Mouse (Mus musculus) embryonic facial prominence, embryonic 14.5 days (tissue): ENCODE data around the gene Dnaja3. TPM values are rescaled to one million over a fixed set of nuclear protein-coding genes. Genes with fewer than 3 reads are reported as not detected.

Experiments used
- ATAC-seq: fragments of 200-750 bp; cut with Nextera tagmentation; 2 replicates; pipeline ENCODE4 v1.8.0; 2017; ENCODE audit warnings: low read depth, moderate number of reproducible peaks, moderate TSS enrichment
- DNase-seq: peaks from one replicate; pipeline ENCODE4 v3.0.0-alpha.2; 2015; ENCODE audit warnings: low spot score
- H3K27ac ChIP-seq: fragments of 300-500 bp; sonication (generic); replicated peaks from 2 replicates; pipeline ENCODE4 v1.5.1; 2014; ENCODE audit warnings: low read depth, mild to moderate bottlenecking, low read length, moderate library complexity
- H3K27me3 ChIP-seq: fragments of 300-500 bp; sonication (generic); replicated peaks from 2 replicates; pipeline ENCODE4 v1.6.1; 2014; ENCODE audit warnings: low read length; ENCODE audit not compliant: control insufficient read depth, insufficient read depth
- H3K36me3 ChIP-seq: fragments of 300-500 bp; sonication (generic); 2 replicates; pipeline ENCODE4 v1.6.1; 2014; ENCODE audit warnings: low read length, mixed read lengths; ENCODE audit not compliant: control insufficient read depth, insufficient read depth
- H3K4me1 ChIP-seq: fragments of 300-500 bp; sonication (generic); 2 replicates; pipeline ENCODE4 v1.6.1; 2014; ENCODE audit warnings: antibody characterized with exemption, low read length; ENCODE audit not compliant: control insufficient read depth, insufficient read depth
- H3K4me2 ChIP-seq: fragments of 300-500 bp; sonication (generic); 2 replicates; pipeline ENCODE4 v1.6.1; 2014; ENCODE audit warnings: low read depth, mild to moderate bottlenecking, low read length, moderate library complexity, mixed read lengths
- H3K4me3 ChIP-seq: fragments of 300-500 bp; sonication (generic); 2 replicates; pipeline ENCODE4 v1.5.1; 2014; ENCODE audit warnings: low read depth, mild to moderate bottlenecking, low read length
- H3K9ac ChIP-seq: fragments of 300-500 bp; sonication (generic); 2 replicates; pipeline ENCODE4 v1.6.1; 2014; ENCODE audit warnings: low read depth, mild to moderate bottlenecking, low read length, moderate library complexity, mixed read lengths
- H3K9me3 ChIP-seq: fragments of 300-500 bp; sonication (generic); 2 replicates; pipeline ENCODE4 v1.6.1; 2016; ENCODE audit warnings: low read length; ENCODE audit not compliant: control insufficient read depth
- whole genome bisulfite sequencing: fragments of 180-500 bp; shearing (Covaris S2); extraction: QIAGEN DNeasy Blood & Tissue Kit; methylation state at CpG from one replicate; pipeline ENCODE4 v1.1.7; 2014; 5-methylcytosine and 5-hydroxymethylcytosine counted together
- polyA plus RNA-seq: library from polyadenylated mRNA; unstranded; fragments of >200 nt; fragmentation: Nextera tagmentation; extraction: Ambion mirVana; gene quantifications from 2 replicates; pipeline ENCODE4 v1.2.1, GENCODE M21; 2014

Gene Dnaja3
- polyA plus RNA-seq, 1 experiment from 2014 or later: 57.7 TPM

- H3K27me3 ChIP-seq: no peaks in the 10 kb centered on the region
- H3K27ac ChIP-seq: no peak overlapping the region
- H3K36me3 ChIP-seq: no peaks in the 10 kb centered on the region
- peaks cover 3% of the 10 kb centered on the region; the same call in 1 of the 2 replicates for H3K4me1 ChIP-seq
- H3K9me3 ChIP-seq: no peaks in the 10 kb centered on the region
- no peak for DNase-seq
- WGBS: 74% methylated on average over 3 of the region's 3 CpGs
- ATAC-seq: no peak
- no peak overlapping the region for H3K4me2 ChIP-seq
- no peak overlapping the region for H3K9ac ChIP-seq
- no peak overlapping the region for H3K4me3 ChIP-seq
Observed at GRCm38 (mm10) chr16:4722915-4723209, 83.1 kb downstream of the Dnaja3 start.

GRCm38 (mm10) chr16:4725266-4725665, 85.5 kb downstream of the Dnaja3 start:
- DNase-seq (no peak), ATAC-seq (no peak)
- H3K4me3 ChIP-seq: 0 out of 2 replicates have a peak overlapping the region, but pooled peaks have one; percentile 70
- WGBS: 69% methylated on average over 4 of the region's 4 CpGs
- H3K9me3 ChIP-seq: no peaks in the 10 kb centered on the region
- no peak overlapping the region for H3K27ac ChIP-seq
- H3K27me3 ChIP-seq: no peaks in the 10 kb centered on the region
- H3K4me1 ChIP-seq: peaks cover 3% of the 10 kb centered on the region; the same call in 1 of the 2 replicates
- H3K36me3 ChIP-seq: no peaks in the 10 kb centered on the region
- no peak overlapping the region for H3K9ac ChIP-seq
- H3K4me2 ChIP-seq: no peak overlapping the region

- Histone ChIP-seq H3K27me3 (no peaks in the 10 kb centered on the region), H3K4me2 (peak within 1 kb of the TSS; percentile 89), H3K4me3 (peak within 1 kb of the TSS; percentile 70), H3K9ac (peak within 1 kb of the TSS; percentile 84), H3K4me1 (peaks cover 3% of the 10 kb centered on the region; the same call in 1 of the 2 replicates), H3K36me3 (no peaks in the 10 kb centered on the region), H3K27ac (peak within 1 kb of the TSS; percentile 73), H3K9me3 (no peaks in the 10 kb centered on the region)
- WGBS: 8% methylated on average over 21 of the region's 35 CpGs
- ATAC-seq (peak; percentile 96), DNase-seq (peak; percentile 94)
Observed at GRCm38 (mm10) chr16:4725780-4726527, 86.2 kb downstream of the Dnaja3 start, which contains the start of gene Hmox2. Gene Hmox2 (plus strand): TSS chr16:4726361.

- under 1% methylated on average over 21 of the region's 40 CpGs for WGBS
- Histone ChIP-seq H3K9me3 (no peaks in the 10 kb centered on the region), H3K4me1 (peaks cover 3% of the 10 kb centered on the region; the same call in 1 of the 2 replicates), H3K36me3 (no peaks in the 10 kb centered on the region), H3K27ac (peak overlapping the region; percentile 73), H3K27me3 (no peaks in the 10 kb centered on the region), H3K9ac (peak overlapping the region; percentile 84), H3K4me2 (peak overlapping the region; percentile 89), H3K4me3 (peak overlapping the region; percentile 70)
- peak; percentile 54 for ATAC-seq
- DNase-seq: peak; percentile 47
Observed at GRCm38 (mm10) chr16:4726528-4727128, 86.8 kb downstream of the Dnaja3 start.

GRCm38 (mm10) chr16:4727526-4727925, 87.7 kb downstream of the Dnaja3 start:
- Histone ChIP-seq H3K4me1 (peaks cover 3% of the 10 kb centered on the region; the same call in 1 of the 2 replicates), H3K4me3 (peak overlapping the region; percentile 70), H3K4me2 (peak overlapping the region; percentile 89), H3K9me3 (no peaks in the 10 kb centered on the region), H3K9ac (no peak overlapping the region), H3K36me3 (no peaks in the 10 kb centered on the region), H3K27me3 (no peaks in the 10 kb centered on the region), H3K27ac (no peak overlapping the region)
- WGBS: 88% methylated on average over 1 of the region's 1 CpGs
- ATAC-seq: no peak
- no peak for DNase-seq

- no peaks in the 10 kb centered on the region for H3K9me3 ChIP-seq
- no peaks in the 10 kb centered on the region for H3K27me3 ChIP-seq
- H3K9ac ChIP-seq: no peak overlapping the region
- no peaks in the 10 kb centered on the region for H3K36me3 ChIP-seq
- no peak for DNase-seq
- H3K4me3 ChIP-seq: peak overlapping the region; percentile 70; the same call in 1 of the 2 replicates
- 0 out of 2 replicates have a peak overlapping the region, but pooled peaks have one; percentile 89 for H3K4me2 ChIP-seq
- WGBS: 29% methylated on average over 1 of the region's 1 CpGs
- H3K4me1 ChIP-seq: peaks cover 3% of the 10 kb centered on the region; the same call in 1 of the 2 replicates
- no peak for ATAC-seq
- H3K27ac ChIP-seq: no peak overlapping the region
Observed at GRCm38 (mm10) chr16:4727963-4728362, 88.2 kb downstream of the Dnaja3 start.

GRCm38 (mm10) chr16:4730776-4731358, 91.1 kb downstream of the Dnaja3 start:
- 66% methylated on average over 3 of the region's 3 CpGs for WGBS
- DNase-seq: peak; percentile 47
- no peak for ATAC-seq
- Histone ChIP-seq H3K27me3 (no peaks in the 10 kb centered on the region), H3K9me3 (no peaks in the 10 kb centered on the region), H3K4me1 (peaks cover 3% of the 10 kb centered on the region; the same call in 1 of the 2 replicates), H3K4me3 (no peak overlapping the region), H3K27ac (no peak overlapping the region), H3K4me2 (no peak overlapping the region), H3K36me3 (0 out of 2 replicates have a peak, but pooled peaks cover 6% of the 10 kb centered on the region), H3K9ac (no peak overlapping the region)

GRCm38 (mm10) chr16:4736262-4736661, 96.5 kb downstream of the Dnaja3 start:
- 71% methylated on average over 2 of the region's 2 CpGs for WGBS
- ATAC-seq (no peak), DNase-seq (peak; percentile 19)
- Histone ChIP-seq H3K4me2 (no peak overlapping the region), H3K9me3 (no peaks in the 10 kb centered on the region), H3K36me3 (0 out of 2 replicates have a peak, but pooled peaks cover 6% of the 10 kb centered on the region), H3K9ac (no peak overlapping the region), H3K27ac (no peak overlapping the region), H3K4me1 (no peaks in the 10 kb centered on the region), H3K4me3 (no peak overlapping the region), H3K27me3 (no peaks in the 10 kb centered on the region)
